In the genomic region with DNA sequence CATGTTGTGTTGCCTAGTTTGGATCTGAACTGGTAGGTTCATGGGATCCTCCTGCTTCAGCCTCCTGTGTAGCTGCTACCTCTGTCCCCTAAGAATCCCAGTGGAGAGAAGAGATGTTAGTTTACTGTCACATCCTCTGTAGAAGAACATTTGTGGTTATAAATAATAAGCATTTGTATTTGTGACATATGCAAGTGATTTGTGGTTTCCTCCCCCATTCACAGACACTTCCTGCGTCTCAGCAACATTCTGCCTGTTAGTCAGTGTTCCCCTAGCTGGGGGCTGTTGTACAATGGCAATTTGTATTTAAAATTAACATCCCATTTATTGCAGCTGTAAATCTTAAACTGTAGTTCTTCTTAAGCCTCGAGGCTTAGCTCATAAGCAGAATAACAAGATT, we compare ENCODE assay signal across 25 mouse cellular contexts. TPM values are rescaled to one million over a fixed set of nuclear protein-coding genes. Genes with fewer than 3 reads are reported as not detected.
DNase-seq lines count a peak whose midpoint lies in the region; ATAC-seq and TF ChIP-seq lines count a peak whose summit lies in the region.
"Had no signal": no experiment of that assay in that cellular context is flagged by ENCODE, and none has a peak within 500 bp of the region (broad histone marks: within the 10 kb centered on the region; RNA-seq: fewer than 3 reads in every experiment).

No protein-coding gene starts in this region.

- no peaks in the 10 kb centered on the region for H3K9me3 ChIP-seq in lung, embryonic 14.5 days (ENCODE audit: low read depth, low read length)
- H3K9me3 ChIP-seq: embryonic facial prominence, embryonic 12.5 days; forebrain, embryonic 12.5 days; heart, embryonic 12.5 days; hindbrain, embryonic 10.5 days; intestine, embryonic 15.5 days; limb, embryonic 10.5 days; liver, embryonic 15.5 days; midbrain, embryonic 12.5 days; neural tube, embryonic 12.5 days had no signal

- ATAC-seq in lung, embryonic 14.5 days (ENCODE audit: insufficient read depth): no peak
- ATAC-seq in CD4-positive, CD25-positive, alpha-beta regulatory T cell, adult 4 months: peak; percentile 95
- peak; percentile 92 for ATAC-seq in inflammation-experienced regulatory T-cells, adult 6 months
- ATAC-seq: intestine, embryonic 15.5 days; lung, postnatal 0 days had no signal

- TF ChIP-seq POLR2A in kidney, adult 2 months (IDR thresholded peaks at IDR 0.05; ENCODE audit: low read depth, low read length): no peak

- H3K4me3 ChIP-seq in kidney, adult 2 months (ENCODE audit: insufficient read depth, low read depth, low read length): no peak overlapping the region
- H3K4me3 ChIP-seq in lung, embryonic 14.5 days (ENCODE audit: low read depth, low read length): no peak overlapping the region
- H3K4me3 ChIP-seq: embryonic facial prominence, embryonic 12.5 days; erythroblast, embryonic 14.5 days; forebrain, embryonic 12.5 days; gastrocnemius, adult 2 months; heart, embryonic 12.5 days; hindbrain, embryonic 10.5 days; intestine, embryonic 15.5 days; limb, embryonic 10.5 days; liver, embryonic 15.5 days; midbrain, embryonic 12.5 days; neural tube, embryonic 12.5 days had no signal

- TF ChIP-seq CTCF in kidney, adult 2 months (conservative IDR thresholded peaks at IDR 0.05; ENCODE audit: insufficient read depth, insufficient read length, low read depth, low read length): no peak
- no peak for TF ChIP-seq CTCF in lung, embryonic 14.5 days (IDR thresholded peaks at IDR 0.05; ENCODE audit: low read depth)

- no peaks in the 10 kb centered on the region for H3K4me1 ChIP-seq in kidney, adult 2 months (ENCODE audit: control insufficient read depth, insufficient read depth, low read length)
- H3K4me1 ChIP-seq in lung, embryonic 14.5 days (ENCODE audit: insufficient read depth): no peaks in the 10 kb centered on the region
- H3K4me1 ChIP-seq: embryonic facial prominence, embryonic 12.5 days; forebrain, embryonic 12.5 days; hindbrain, embryonic 10.5 days; intestine, embryonic 15.5 days; limb, embryonic 10.5 days; liver, embryonic 15.5 days; midbrain, embryonic 12.5 days had no signal

- peak; percentile 64 for DNase-seq in kidney, adult 2 months
- no peak for DNase-seq in kidney, adult 11 months
- DNase-seq in lung, embryonic 14.5 days: peak; percentile 6
- no peak for DNase-seq in lung, adult 18-20 months
- DNase-seq in adrenal gland, postnatal 4 days (ENCODE audit: low spot score in 2 of 2): no peak
- no peak for DNase-seq in frontal cortex, adult 2 months (ENCODE audit: extremely low spot score in 1 of 2, low spot score in 1 of 2)
- DNase-seq: adrenal gland, postnatal 14 days; B cell, adult 2 months; cerebellum, adult 9-11 months; gastrocnemius, adult 2 months; heart, postnatal 10 days; liver had no signal

- H3K4me2 ChIP-seq in lung, embryonic 14.5 days: no peak overlapping the region
- H3K4me2 ChIP-seq: embryonic facial prominence, embryonic 12.5 days; forebrain, embryonic 12.5 days; heart, embryonic 12.5 days; intestine, embryonic 15.5 days; liver, embryonic 15.5 days; midbrain, embryonic 12.5 days; neural tube, embryonic 12.5 days had no signal

- H3K27me3 ChIP-seq in kidney, adult 2 months (replicated peaks; ENCODE audit: control insufficient read depth, insufficient read depth, low read length): no peaks in the 10 kb centered on the region
- no peaks in the 10 kb centered on the region for H3K27me3 ChIP-seq in lung, embryonic 14.5 days (ENCODE audit: insufficient read depth, low read length)
- H3K27me3 ChIP-seq: embryonic facial prominence, embryonic 12.5 days; forebrain, embryonic 12.5 days; heart, embryonic 12.5 days; intestine, embryonic 15.5 days; liver, embryonic 15.5 days; midbrain, embryonic 12.5 days; neural tube, embryonic 12.5 days had no signal

- H3K9ac ChIP-seq in lung, embryonic 14.5 days: no peak overlapping the region
- H3K9ac ChIP-seq: embryonic facial prominence, embryonic 12.5 days; forebrain, embryonic 12.5 days; heart, embryonic 12.5 days; intestine, embryonic 15.5 days; liver, embryonic 15.5 days; midbrain, embryonic 12.5 days; neural tube, embryonic 12.5 days had no signal

- 36% methylated on average over 2 of the region's 2 CpGs for WGBS in kidney, adult 2 months
- 64% methylated on average over 2 of the region's 2 CpGs for WGBS in lung, embryonic 14.5 days

- no peak overlapping the region for H3K27ac ChIP-seq in kidney, adult 2 months (ENCODE audit: insufficient read depth, low read depth, low read length)
- no peak overlapping the region for H3K27ac ChIP-seq in lung, embryonic 14.5 days (ENCODE audit: low read depth)
- H3K27ac ChIP-seq: embryonic facial prominence, embryonic 12.5 days; gastrocnemius, adult 2 months; hindbrain, embryonic 10.5 days; intestine, embryonic 15.5 days; limb, embryonic 10.5 days; liver, embryonic 15.5 days; midbrain, embryonic 12.5 days; neural tube, embryonic 12.5 days had no signal

- no peaks in the 10 kb centered on the region; the same call in 1 of the 2 replicates for H3K36me3 ChIP-seq in kidney, adult 2 months (ENCODE audit: control insufficient read depth, insufficient read depth, low read length)
- H3K36me3 ChIP-seq in lung, embryonic 14.5 days (ENCODE audit: insufficient read depth): peaks cover 47% of the 10 kb centered on the region

RNA-seq across cellular contexts. Expression of gene Ndufa12, which starts 13.2 kb away (rescaled TPM):
- polyA plus RNA-seq in kidney, adult 2 months (2012; rRNA removed): 223 and 328 TPM in 2 replicates
- polyA plus RNA-seq in lung, embryonic 14.5 days (2014; fragmentation: Nextera tagmentation; extraction: Ambion mirVana): 420 and 423 TPM in 2 replicates
- 100 to 1,000 TPM; 157 to 163 TPM for polyA plus RNA-seq in CD4-positive, CD25-positive, alpha-beta regulatory T cell, adult 4 months (2017; shearing (Covaris generic))
- 100 to 1,000 TPM; 133 to 203 (median 177) TPM for polyA plus RNA-seq in inflammation-experienced regulatory T-cells, adult 6 months (2017; shearing (Covaris generic))
- total RNA-seq in adrenal gland, postnatal 4 days (2021): 100 to 1,000 TPM; 260 to 285 TPM
- polyA plus RNA-seq in frontal cortex, adult 2 months (2012; rRNA removed): 249 and 271 TPM in 2 replicates

Comparison
In these comparisons a context has a peak if more than half of its experiments do, and no peak if none do; other contexts are left out.
1. DNase-seq: peak in kidney, adult 2 months (single experiment) and lung, embryonic 14.5 days (single experiment); none in kidney, adult 11 months (single experiment), lung, adult 18-20 months (0 of 2), adrenal gland, postnatal 4 days (0 of 2) and frontal cortex, adult 2 months (0 of 2).